Mouse (Mus musculus): Measurements from ENCODE around the gene March8.

DNA sequence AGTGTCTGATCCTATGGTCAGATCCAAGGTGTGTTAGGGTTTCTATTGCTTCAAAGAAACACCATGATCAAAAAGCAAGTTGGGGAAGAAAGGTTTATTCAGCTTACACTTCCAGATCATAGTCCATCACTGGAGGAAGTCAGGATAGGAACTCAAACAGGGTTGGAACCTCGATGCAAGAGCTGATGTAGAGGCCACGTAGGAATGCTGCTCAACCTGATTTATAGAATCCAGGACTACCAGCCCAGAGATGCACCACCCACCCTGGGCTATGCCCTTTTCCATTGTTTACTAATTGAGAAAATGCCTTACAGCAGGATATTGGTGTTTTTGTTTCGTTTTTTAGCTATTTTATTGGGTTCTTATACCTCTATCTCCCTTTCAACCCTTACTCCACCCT lies 23.6 kb downstream of the March8 start:
- TF ChIP-seq CTCF (conservative IDR thresholded peaks at IDR 0.05; ENCODE audit: insufficient read depth, insufficient read length, low read depth, low read length) (no peak), POLR2A (IDR thresholded peaks at IDR 0.05; ENCODE audit: low read depth, low read length) (no peak)
